Mouse (Mus musculus): ENCODE measurements at regions not wholly inside any gene's neighbourhood (a gene's known extent, or its start where the extent isn't known, plus 50 kb on each side); places are given as distances from the start of the nearest gene placed in this dataset.

DNA sequence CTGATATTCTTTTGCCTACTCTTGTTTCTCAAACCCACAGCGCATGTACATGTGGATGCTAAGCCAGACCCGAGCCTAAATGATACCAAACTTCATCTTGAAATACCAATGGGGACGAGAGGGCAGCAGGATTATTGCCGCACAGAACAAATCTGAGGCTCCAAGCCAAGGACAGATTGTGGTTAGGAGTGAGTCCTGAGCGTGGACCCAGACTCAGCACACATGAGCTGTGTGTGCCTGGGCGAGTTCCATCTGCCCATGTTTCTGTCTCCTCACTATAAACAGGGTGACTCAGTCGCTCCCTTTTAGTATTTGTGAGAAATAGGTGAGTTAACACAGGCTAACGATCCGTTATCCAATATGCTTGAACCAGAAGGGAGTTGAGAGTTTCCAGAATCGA lies 92.4 kb upstream of the Gadd45a start:
- Histone ChIP-seq H3K27me3 (replicated peaks) (no peaks in the 10 kb centered on the region), H3K9me3 (replicated peaks) (no peaks in the 10 kb centered on the region), H3K4me3 (replicated peaks) (no peak overlapping the region), H3K27ac (replicated peaks) (no peak overlapping the region), H3K4me2 (no peak overlapping the region), H3K4me1 (no peaks in the 10 kb centered on the region), H3K36me3 (no peaks in the 10 kb centered on the region), H3K9ac (replicated peaks) (no peak overlapping the region)
- 89% methylated on average over 10 of the region's 10 CpGs for WGBS
- no peak for ATAC-seq (ENCODE audit: low FRiP score)

DNA sequence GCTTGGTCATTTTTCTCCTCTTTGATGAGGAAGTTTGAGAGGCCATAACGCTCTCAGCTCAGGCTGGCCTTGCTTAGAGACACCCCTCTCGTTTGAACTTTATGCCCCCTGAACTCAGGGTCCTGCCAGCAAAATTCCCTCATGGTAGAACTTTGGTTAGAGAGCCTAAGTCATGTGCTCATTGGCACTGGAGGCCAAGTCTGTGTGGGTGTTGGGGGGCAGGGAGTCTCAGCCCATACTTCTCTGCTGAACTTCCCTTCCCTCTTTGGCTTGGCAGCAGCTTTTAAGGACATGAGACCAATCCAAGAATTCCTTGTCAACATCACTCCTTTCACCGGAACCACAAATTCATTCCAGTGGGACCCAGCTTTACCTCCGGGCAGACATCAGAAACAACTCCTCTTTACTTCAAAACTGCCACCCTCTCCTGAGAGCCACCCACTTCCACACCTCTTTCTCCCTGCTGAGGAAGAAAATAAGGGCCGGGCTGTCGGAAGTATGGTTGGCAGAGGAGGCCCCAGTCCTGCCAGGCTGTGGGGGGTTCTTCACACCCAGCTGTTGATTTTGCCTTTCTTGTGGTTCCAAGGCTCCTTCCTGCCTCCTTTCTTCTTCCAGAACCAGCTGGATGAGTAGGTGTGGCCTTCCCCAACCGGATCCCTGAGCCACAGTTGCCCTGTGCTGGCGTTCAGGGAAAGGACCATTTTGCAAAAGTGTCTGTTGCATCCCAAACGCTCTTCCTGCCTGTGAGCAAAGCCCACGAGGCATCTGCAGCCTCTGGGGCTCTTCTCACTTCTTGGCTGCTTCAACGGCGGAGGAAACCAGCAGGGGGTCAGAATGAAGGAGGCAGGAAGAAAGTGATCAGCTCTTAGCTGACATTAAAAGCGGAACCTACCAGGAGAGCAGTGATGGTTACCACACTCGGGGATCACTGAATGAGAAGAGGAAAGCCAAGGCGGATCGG lies 91.5 kb upstream of the Gadd45a start:
- H3K27ac ChIP-seq (replicated peaks): no peak overlapping the region
- WGBS: 66% methylated on average over 16 of the region's 16 CpGs
- no peak overlapping the region for H3K4me2 ChIP-seq
- no peak overlapping the region for H3K9ac ChIP-seq (replicated peaks)
- H3K9me3 ChIP-seq (replicated peaks): no peaks in the 10 kb centered on the region
- no peak overlapping the region for H3K4me3 ChIP-seq (replicated peaks)
- no peak for ATAC-seq (ENCODE audit: low FRiP score)
- no peaks in the 10 kb centered on the region for H3K27me3 ChIP-seq (replicated peaks)
- H3K36me3 ChIP-seq: no peaks in the 10 kb centered on the region
- H3K4me1 ChIP-seq: no peaks in the 10 kb centered on the region

- Histone ChIP-seq H3K27ac (replicated peaks) (no peak overlapping the region), H3K9ac (replicated peaks) (no peak overlapping the region), H3K4me1 (no peaks in the 10 kb centered on the region), H3K4me3 (replicated peaks) (no peak overlapping the region), H3K9me3 (replicated peaks) (no peaks in the 10 kb centered on the region), H3K36me3 (no peaks in the 10 kb centered on the region), H3K27me3 (replicated peaks) (no peaks in the 10 kb centered on the region), H3K4me2 (no peak overlapping the region)
- ATAC-seq (ENCODE audit: low FRiP score): no peak
- WGBS: 91% methylated on average over 4 of the region's 4 CpGs
Observed at GRCm38 (mm10) chr6:67127727-67128126, 90.5 kb upstream of the Gadd45a start.

DNA sequence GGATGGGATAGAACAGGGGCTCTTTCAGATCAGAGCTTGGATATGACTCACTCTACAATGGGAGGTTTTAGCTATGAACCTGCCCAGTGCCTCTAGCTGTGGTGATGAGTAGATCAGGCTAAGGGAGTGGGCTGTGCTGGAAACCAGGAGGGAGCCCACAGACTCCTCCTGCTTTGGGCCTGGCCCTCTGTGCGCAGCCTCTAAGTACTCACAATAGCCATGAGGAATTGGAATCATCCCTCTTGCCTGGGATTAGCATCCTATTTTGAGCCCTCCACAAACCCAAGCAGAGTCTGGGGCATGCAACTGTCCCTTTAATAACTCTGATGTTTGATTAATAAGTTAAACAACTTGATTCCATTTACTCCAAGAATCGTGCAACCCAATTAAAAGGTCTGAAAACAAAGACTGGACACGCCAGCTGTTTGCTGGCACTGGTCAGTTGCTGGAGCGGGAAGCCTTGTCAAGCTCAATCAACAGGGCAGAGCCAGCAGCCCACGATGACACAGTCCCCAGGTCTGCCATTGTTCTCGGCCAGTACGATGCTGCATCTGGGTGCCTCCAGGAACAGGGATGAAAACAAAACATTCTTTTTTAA lies 88.6 kb upstream of the Gadd45a start:
- Histone ChIP-seq H3K36me3 (no peaks in the 10 kb centered on the region), H3K4me3 (replicated peaks) (no peak overlapping the region), H3K27ac (replicated peaks) (no peak overlapping the region), H3K4me2 (no peak overlapping the region), H3K27me3 (replicated peaks) (no peaks in the 10 kb centered on the region), H3K4me1 (no peaks in the 10 kb centered on the region), H3K9me3 (replicated peaks) (no peaks in the 10 kb centered on the region), H3K9ac (replicated peaks) (no peak overlapping the region)
- WGBS: 64% methylated on average over 7 of the region's 7 CpGs
- ATAC-seq (ENCODE audit: low FRiP score): no peak

DNA sequence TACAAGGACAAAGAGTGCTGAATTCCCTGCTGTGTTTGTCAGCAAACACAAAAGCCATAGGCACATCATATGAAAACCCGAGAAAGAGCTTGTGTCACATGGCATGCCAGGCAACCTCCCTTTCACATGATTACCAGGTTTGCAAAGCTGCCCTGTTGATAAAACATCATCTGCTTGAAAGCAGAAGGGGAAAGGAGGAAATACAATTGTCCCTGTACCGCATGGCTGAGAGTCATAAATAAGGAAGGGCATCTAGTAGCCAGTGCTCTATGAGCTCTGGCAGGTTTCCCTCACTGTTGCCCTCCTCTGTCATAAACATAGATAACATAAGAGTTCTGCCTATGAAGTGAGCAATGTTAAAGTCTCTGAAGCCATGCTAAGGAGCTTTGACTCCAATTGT lies 86.8 kb upstream of the Gadd45a start:
- WGBS: 48% methylated on average over 2 of the region's 2 CpGs
- H3K4me3 ChIP-seq (replicated peaks): no peak overlapping the region
- no peak overlapping the region for H3K9ac ChIP-seq (replicated peaks)
- no peak overlapping the region for H3K4me2 ChIP-seq
- H3K9me3 ChIP-seq (replicated peaks): no peaks in the 10 kb centered on the region
- no peaks in the 10 kb centered on the region for H3K4me1 ChIP-seq
- no peaks in the 10 kb centered on the region for H3K27me3 ChIP-seq (replicated peaks)
- H3K36me3 ChIP-seq: no peaks in the 10 kb centered on the region
- no peak for ATAC-seq (ENCODE audit: low FRiP score)
- H3K27ac ChIP-seq (replicated peaks): no peak overlapping the region

GRCm38 (mm10) chr6:67123071-67123470 lies 85.8 kb upstream of the Gadd45a start:
- Histone ChIP-seq H3K4me3 (replicated peaks) (no peak overlapping the region), H3K4me2 (no peak overlapping the region), H3K9ac (replicated peaks) (no peak overlapping the region), H3K27me3 (replicated peaks) (no peaks in the 10 kb centered on the region), H3K9me3 (replicated peaks) (no peaks in the 10 kb centered on the region), H3K4me1 (no peaks in the 10 kb centered on the region), H3K36me3 (no peaks in the 10 kb centered on the region), H3K27ac (replicated peaks) (no peak overlapping the region)
- ATAC-seq (ENCODE audit: low FRiP score): no peak
- 78% methylated on average over 4 of the region's 4 CpGs for WGBS

GRCm38 (mm10) chr6:67116306-67116705 lies 79.0 kb upstream of the Gadd45a start:
- Histone ChIP-seq H3K36me3 (no peaks in the 10 kb centered on the region), H3K4me1 (peaks cover 7% of the 10 kb centered on the region), H3K4me3 (replicated peaks) (no peak overlapping the region), H3K27me3 (replicated peaks) (peaks cover 5% of the 10 kb centered on the region), H3K4me2 (no peak overlapping the region), H3K9me3 (replicated peaks) (no peaks in the 10 kb centered on the region), H3K27ac (replicated peaks) (no peak overlapping the region), H3K9ac (replicated peaks) (no peak overlapping the region)
- no peak for ATAC-seq (ENCODE audit: low FRiP score)
- 90% methylated on average over 3 of the region's 3 CpGs for WGBS

DNA sequence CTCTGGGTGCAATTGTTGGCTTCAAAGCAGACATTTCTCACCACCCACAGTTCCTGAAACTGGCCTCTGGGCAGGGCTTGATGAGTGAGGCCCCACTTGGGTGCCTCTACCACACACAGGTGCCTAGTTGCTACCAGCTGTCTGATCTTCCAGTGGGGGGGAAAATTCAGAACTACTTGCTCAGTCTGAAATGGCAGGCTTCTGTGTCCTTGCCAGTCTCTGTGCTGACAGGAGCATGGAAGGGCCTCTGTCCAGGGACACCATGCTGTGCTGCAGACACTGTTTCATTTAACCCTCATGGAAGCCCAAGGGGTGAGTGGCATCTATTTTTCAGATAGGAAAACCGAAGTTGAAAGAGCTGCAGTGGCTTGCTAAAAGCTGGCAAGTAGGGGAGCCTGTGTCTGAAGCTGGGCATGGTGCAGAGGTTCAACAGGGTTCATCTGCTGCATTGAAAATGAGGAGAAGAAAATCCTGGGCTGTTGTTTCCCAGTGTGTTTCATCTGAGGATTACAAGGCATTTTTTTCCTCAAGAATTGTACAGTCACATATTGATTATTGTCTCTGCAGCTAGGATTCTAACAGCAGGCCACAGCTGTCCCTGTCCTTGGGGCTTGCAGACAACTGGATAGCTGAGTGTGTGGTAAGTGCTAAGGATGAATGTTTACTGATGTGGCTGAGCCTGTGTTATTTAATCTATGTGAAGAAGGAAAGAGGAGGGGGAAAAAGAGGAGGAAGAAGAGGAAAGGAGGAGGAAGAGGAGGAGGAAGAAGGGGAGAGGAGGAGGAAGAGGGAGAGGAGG lies 78.4 kb upstream of the Gadd45a start:
- no peaks in the 10 kb centered on the region for H3K9me3 ChIP-seq (replicated peaks)
- H3K27ac ChIP-seq (replicated peaks): no peak overlapping the region
- no peak overlapping the region for H3K4me3 ChIP-seq (replicated peaks)
- peaks cover 7% of the 10 kb centered on the region for H3K4me1 ChIP-seq
- peaks cover 5% of the 10 kb centered on the region for H3K27me3 ChIP-seq (replicated peaks)
- ATAC-seq (ENCODE audit: low FRiP score): no peak
- H3K4me2 ChIP-seq: no peak overlapping the region
- H3K36me3 ChIP-seq: no peaks in the 10 kb centered on the region
- no peak overlapping the region for H3K9ac ChIP-seq (replicated peaks)
- WGBS: 26% methylated on average over 1 of the region's 1 CpGs

DNA sequence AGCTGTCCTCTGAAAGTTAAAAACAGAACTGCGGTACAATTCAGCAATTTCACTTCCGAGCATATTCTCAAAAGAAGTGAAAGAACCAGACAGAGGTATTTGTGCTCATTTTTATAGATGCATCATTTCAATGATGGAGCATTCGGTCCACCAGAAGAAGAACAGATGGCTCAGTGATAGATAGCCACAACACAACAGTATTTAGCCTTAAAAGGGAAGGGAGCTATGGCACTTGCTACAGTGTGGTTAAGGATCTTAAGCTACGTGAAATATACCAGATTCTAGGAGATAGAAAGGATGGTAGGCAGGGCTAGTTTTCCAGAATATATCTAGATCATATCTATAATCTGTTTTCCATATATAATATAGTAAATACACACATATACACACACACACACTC lies 77.5 kb upstream of the Gadd45a start:
- no peak for ATAC-seq (ENCODE audit: low FRiP score)

DNA sequence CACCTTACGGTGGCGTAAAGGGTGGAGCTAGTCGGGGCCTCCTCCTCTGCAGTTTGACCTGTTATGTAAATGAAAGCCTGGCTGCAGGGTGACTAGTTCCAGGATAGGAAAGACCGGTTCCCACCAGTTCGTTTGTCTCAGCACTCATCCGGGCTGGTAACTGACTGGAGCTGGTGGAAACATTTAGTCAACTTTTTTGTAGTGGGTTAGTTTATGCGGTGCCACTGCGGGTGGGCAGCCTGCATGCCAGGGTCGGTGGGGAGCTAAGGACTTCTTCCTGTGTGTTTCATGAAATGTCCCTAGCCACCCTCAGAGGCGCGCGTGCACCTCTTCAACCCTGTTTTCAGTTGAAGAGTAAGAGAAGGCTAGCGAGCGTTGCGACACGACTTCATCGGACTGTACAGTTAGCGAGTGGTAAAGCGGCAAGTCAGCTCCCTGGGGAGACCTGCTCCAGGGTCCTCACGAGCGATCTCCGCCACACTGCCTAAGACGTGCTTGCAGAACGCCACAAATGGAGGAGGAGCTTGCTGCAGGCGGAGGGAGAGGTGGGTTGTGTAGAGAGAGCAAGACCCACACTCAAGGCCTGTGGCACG lies 76.5 kb upstream of the Gadd45a start:
- no peaks in the 10 kb centered on the region for H3K9me3 ChIP-seq (replicated peaks)
- H3K4me1 ChIP-seq: peaks cover 7% of the 10 kb centered on the region
- WGBS: 11% methylated on average over 26 of the region's 26 CpGs
- peak overlapping the region; percentile 31; the same call in 1 of the 2 replicates for H3K9ac ChIP-seq (replicated peaks)
- peak overlapping the region; percentile 26 for H3K4me3 ChIP-seq (replicated peaks)
- no peak overlapping the region for H3K27ac ChIP-seq (replicated peaks)
- no peaks in the 10 kb centered on the region for H3K36me3 ChIP-seq
- peaks cover 5% of the 10 kb centered on the region for H3K27me3 ChIP-seq (replicated peaks)
- H3K4me2 ChIP-seq: peak overlapping the region; percentile 58
- ATAC-seq (ENCODE audit: low FRiP score): peak; percentile 64

More for the DNA sequence above, 77.5 kb upstream of the Gadd45a start:
- Histone ChIP-seq H3K4me3 (replicated peaks) (no peak overlapping the region), H3K4me1 (peaks cover 7% of the 10 kb centered on the region), H3K9ac (replicated peaks) (no peak overlapping the region), H3K36me3 (no peaks in the 10 kb centered on the region), H3K27me3 (replicated peaks) (peaks cover 5% of the 10 kb centered on the region), H3K27ac (replicated peaks) (no peak overlapping the region), H3K9me3 (replicated peaks) (no peaks in the 10 kb centered on the region), H3K4me2 (no peak overlapping the region)
- WGBS: 86% methylated on average over 4 of the region's 4 CpGs

GRCm38 (mm10) chr6:67113261-67113660 lies 76.0 kb upstream of the Gadd45a start:
- H3K36me3 ChIP-seq: no peaks in the 10 kb centered on the region
- H3K27ac ChIP-seq (replicated peaks): no peak overlapping the region
- peak overlapping the region; percentile 58; the same call in 1 of the 2 replicates for H3K4me2 ChIP-seq
- 80% methylated on average over 4 of the region's 4 CpGs for WGBS
- H3K9me3 ChIP-seq (replicated peaks): no peaks in the 10 kb centered on the region
- H3K4me3 ChIP-seq (replicated peaks): peak overlapping the region; percentile 26; the same call in 1 of the 2 replicates
- peak; percentile 4; the same call in 1 of the 2 replicates for ATAC-seq (ENCODE audit: low FRiP score)
- peaks cover 7% of the 10 kb centered on the region for H3K4me1 ChIP-seq
- no peak overlapping the region for H3K9ac ChIP-seq (replicated peaks)
- H3K27me3 ChIP-seq (replicated peaks): peaks cover 5% of the 10 kb centered on the region
